Mouse (Mus musculus) heart, embryonic 12.5 days (tissue): ENCODE data around the gene Eif4enif1. TPM values are rescaled to one million over a fixed set of nuclear protein-coding genes. Genes with fewer than 3 reads are reported as not detected.
"Not testable (repeated sequence)": the region's sequence is repeated elsewhere in the genome, so short reads cannot be mapped to it uniquely, and the experiment has no call there.

Source experiments
- ATAC-seq: fragments of 200-750 bp; cut with Nextera tagmentation; 2 replicates; pipeline ENCODE4 v1.8.0; 2017; ENCODE audit warnings: moderate TSS enrichment, moderate library complexity; ENCODE audit not compliant: insufficient number of reproducible peaks, low FRiP score
- H3K27ac ChIP-seq: fragments of 300-500 bp; sonication (generic); 2 replicates; pipeline ENCODE4 v1.5.1; 2016; ENCODE audit warnings: mild to moderate bottlenecking, moderate library complexity; ENCODE audit not compliant: poor library complexity, severe bottlenecking
- H3K27me3 ChIP-seq: fragments of 300-500 bp; sonication (generic); replicated peaks from 2 replicates; pipeline ENCODE4 v1.6.1; 2016; ENCODE audit warnings: mild to moderate bottlenecking, moderate library complexity
- H3K36me3 ChIP-seq: fragments of 300-500 bp; sonication (generic); 2 replicates; pipeline ENCODE4 v1.6.1; 2016; ENCODE audit warnings: mild to moderate bottlenecking, moderate library complexity
- H3K4me1 ChIP-seq: fragments of 300-500 bp; sonication (generic); replicated peaks from 2 replicates; pipeline ENCODE4 v1.6.1; 2016; ENCODE audit warnings: mild to moderate bottlenecking
- H3K4me2 ChIP-seq: fragments of 300-500 bp; sonication (generic); 2 replicates; pipeline ENCODE4 v1.6.1; 2016; ENCODE audit warnings: mild to moderate bottlenecking, moderate library complexity
- H3K4me3 ChIP-seq: fragments of 300-500 bp; sonication (generic); 2 replicates; pipeline ENCODE4 v1.5.1; 2016; ENCODE audit warnings: mild to moderate bottlenecking
- H3K9ac ChIP-seq: fragments of 300-500 bp; sonication (generic); 2 replicates; pipeline ENCODE4 v1.6.1; 2016; ENCODE audit warnings: mild to moderate bottlenecking, moderate library complexity
- H3K9me3 ChIP-seq: fragments of 300-500 bp; sonication (generic); replicated peaks from 2 replicates; pipeline ENCODE4 v1.6.1; 2016; ENCODE audit warnings: mild to moderate bottlenecking, moderate library complexity
- WGBS: fragments of 180-500 bp; shearing (Covaris S2); methylation state at CpG from one replicate; pipeline ENCODE4 v1.1.7; 2016; 5-methylcytosine and 5-hydroxymethylcytosine counted together
- polyA plus RNA-seq: library from polyadenylated mRNA; unstranded; fragments of >200 nt; fragmentation: Nextera tagmentation; extraction: Ambion mirVana; gene quantifications from 2 replicates; pipeline ENCODE4 v1.2.1, GENCODE M21; 2016

Gene Eif4enif1
- polyA plus RNA-seq, 1 experiment from 2014 or later: 37.4 TPM

GRCm38 (mm10) chr11:3167129-3167528, 35.1 kb upstream of the Eif4enif1 start:
- H3K9ac ChIP-seq, H3K4me1 ChIP-seq, H3K27me3 ChIP-seq, H3K4me2 ChIP-seq, H3K27ac ChIP-seq, ATAC-seq, H3K4me3 ChIP-seq, H3K36me3 ChIP-seq: not testable (repeated sequence)
- peaks cover 17% of the 10 kb centered on the region for H3K9me3 ChIP-seq
- WGBS: 82% methylated on average over 4 of the region's 4 CpGs

- not testable (repeated sequence) for ATAC-seq, H3K4me3 ChIP-seq, H3K9ac ChIP-seq, H3K4me2 ChIP-seq, H3K4me1 ChIP-seq, H3K27me3 ChIP-seq, H3K27ac ChIP-seq, H3K36me3 ChIP-seq
- 67% methylated on average over 4 of the region's 4 CpGs for WGBS
- H3K9me3 ChIP-seq: peaks cover 12% of the 10 kb centered on the region
These were observed 34.6 kb upstream of the Eif4enif1 start for GRCm38 (mm10) chr11:3167571-3168001.

- H3K9ac ChIP-seq, H3K4me3 ChIP-seq, H3K4me2 ChIP-seq, H3K27me3 ChIP-seq, H3K27ac ChIP-seq, H3K4me1 ChIP-seq, H3K36me3 ChIP-seq: not testable (repeated sequence)
- ATAC-seq: peak; percentile 46
- WGBS: 62% methylated on average over 2 of the region's 2 CpGs
- H3K9me3 ChIP-seq: peaks cover 18% of the 10 kb centered on the region
These were observed 33.1 kb upstream of the Eif4enif1 start for GRCm38 (mm10) chr11:3169042-3169441.

GRCm38 (mm10) chr11:3171931-3172330, 30.3 kb upstream of the Eif4enif1 start:
- H3K9ac ChIP-seq, H3K4me1 ChIP-seq, ATAC-seq, H3K27ac ChIP-seq, H3K36me3 ChIP-seq, H3K27me3 ChIP-seq, H3K4me3 ChIP-seq, H3K4me2 ChIP-seq: not testable (repeated sequence)
- H3K9me3 ChIP-seq: peaks cover 16% of the 10 kb centered on the region
- 62% methylated on average over 1 of the region's 1 CpGs for WGBS

GRCm38 (mm10) chr11:3172526-3172925, 29.7 kb upstream of the Eif4enif1 start:
- H3K4me1 ChIP-seq, H3K27ac ChIP-seq, H3K4me3 ChIP-seq, H3K27me3 ChIP-seq, H3K9ac ChIP-seq, ATAC-seq, H3K36me3 ChIP-seq, H3K4me2 ChIP-seq: not testable (repeated sequence)
- H3K9me3 ChIP-seq: peaks cover 14% of the 10 kb centered on the region
- 59% methylated on average over 5 of the region's 6 CpGs for whole genome bisulfite sequencing

- peaks cover 11% of the 10 kb centered on the region for H3K36me3 ChIP-seq
- not testable (repeated sequence) for H3K4me2 ChIP-seq, H3K4me1 ChIP-seq, H3K27me3 ChIP-seq, H3K27ac ChIP-seq, H3K9ac ChIP-seq, H3K4me3 ChIP-seq
- ATAC-seq: peak; percentile 44
- peaks cover 13% of the 10 kb centered on the region for H3K9me3 ChIP-seq
- WGBS: 77% methylated on average over 11 of the region's 11 CpGs
These were observed 28.5 kb upstream of the Eif4enif1 start for GRCm38 (mm10) chr11:3173425-3174318.

GRCm38 (mm10) chr11:3178968-3179725, 23.0 kb upstream of the Eif4enif1 start:
- H3K4me1 ChIP-seq, H3K27me3 ChIP-seq, H3K4me2 ChIP-seq, ATAC-seq, H3K4me3 ChIP-seq, H3K27ac ChIP-seq, H3K9ac ChIP-seq: not testable (repeated sequence)
- Histone ChIP-seq H3K9me3 (peaks cover 11% of the 10 kb centered on the region), H3K36me3 (peaks cover 10% of the 10 kb centered on the region)
- 78% methylated on average over 6 of the region's 6 CpGs for WGBS

GRCm38 (mm10) chr11:3179726-3180092, 22.5 kb upstream of the Eif4enif1 start:
- not testable (repeated sequence) for H3K9ac ChIP-seq, H3K4me2 ChIP-seq, ATAC-seq, H3K27me3 ChIP-seq, H3K4me1 ChIP-seq, H3K4me3 ChIP-seq, H3K27ac ChIP-seq
- Histone ChIP-seq H3K36me3 (peaks cover 10% of the 10 kb centered on the region), H3K9me3 (peaks cover 11% of the 10 kb centered on the region)
- WGBS: 77% methylated on average over 7 of the region's 7 CpGs

GRCm38 (mm10) chr11:3180510-3181160, 21.6 kb upstream of the Eif4enif1 start:
- not testable (repeated sequence) for H3K27ac ChIP-seq, H3K9ac ChIP-seq, H3K27me3 ChIP-seq, H3K4me2 ChIP-seq, H3K4me3 ChIP-seq, H3K4me1 ChIP-seq, ATAC-seq
- WGBS: 73% methylated on average over 6 of the region's 6 CpGs
- H3K9me3 ChIP-seq: peaks cover 11% of the 10 kb centered on the region
- peaks cover 10% of the 10 kb centered on the region for H3K36me3 ChIP-seq

GRCm38 (mm10) chr11:3181250-3181649, 20.9 kb upstream of the Eif4enif1 start:
- not testable (repeated sequence) for H3K4me3 ChIP-seq, H3K9ac ChIP-seq, H3K27ac ChIP-seq, ATAC-seq, H3K4me2 ChIP-seq, H3K27me3 ChIP-seq, H3K4me1 ChIP-seq
- peaks cover 10% of the 10 kb centered on the region for H3K36me3 ChIP-seq
- 48% methylated on average over 4 of the region's 4 CpGs for WGBS
- H3K9me3 ChIP-seq: peaks cover 11% of the 10 kb centered on the region

- H3K4me3 ChIP-seq, H3K27me3 ChIP-seq, H3K4me2 ChIP-seq, H3K9ac ChIP-seq, H3K4me1 ChIP-seq, H3K27ac ChIP-seq, ATAC-seq: not testable (repeated sequence)
- H3K9me3 ChIP-seq: peaks cover 11% of the 10 kb centered on the region
- WGBS: 57% methylated on average over 1 of the region's 1 CpGs
- peaks cover 10% of the 10 kb centered on the region for H3K36me3 ChIP-seq
These were observed 20.2 kb upstream of the Eif4enif1 start for GRCm38 (mm10) chr11:3181971-3182370.
